Mouse (Mus musculus) testis, adult 2 months (tissue): ENCODE data around the gene Galnt10.
A peak's percentile ranks its signal among the peaks of the same experiment; 100 is the strongest.
"Not testable (repeated sequence)": the region's sequence is repeated elsewhere in the genome, so short reads cannot be mapped to it uniquely, and the experiment has no call there.

Source experiments
- CTCF ChIP-seq: fragments of 200-500 bp; IDR thresholded peaks from 2 replicates; pipeline ENCODE4 v1.5.1; 2012; ENCODE audit warnings: low read depth, mild to moderate bottlenecking, inconsistent platforms, low read length, moderate library complexity; ENCODE audit not compliant: control insufficient read depth, insufficient read depth, insufficient replicate concordance
- POLR2A ChIP-seq: fragments of 200-500 bp; IDR thresholded peaks from 2 replicates; pipeline ENCODE4 v1.6.1; 2012; ENCODE audit warnings: low read depth, mild to moderate bottlenecking, inconsistent platforms, low read length, moderate library complexity; ENCODE audit not compliant: control insufficient read depth

DNA sequence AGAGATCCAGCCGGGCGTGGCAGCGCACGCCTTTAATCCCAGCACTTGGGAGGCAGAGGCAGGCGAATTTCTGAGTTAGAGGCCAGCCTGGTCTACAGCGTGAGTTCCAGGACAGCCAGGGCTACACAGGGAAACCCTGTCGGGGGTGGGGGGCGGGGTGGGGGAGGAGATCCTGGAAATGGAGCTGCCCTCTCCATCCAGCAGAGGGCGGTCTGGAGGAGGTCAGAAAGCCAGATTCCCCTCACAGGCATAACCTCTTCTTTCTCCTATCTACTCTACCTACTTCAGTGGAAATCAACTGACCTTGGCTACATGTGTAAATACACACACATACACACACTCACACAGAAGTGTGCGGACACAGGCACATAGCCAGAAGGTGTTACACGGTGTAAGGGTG is 180.0 kb downstream of the Galnt10 start:
- not testable (repeated sequence) for TF ChIP-seq POLR2A
- peak; percentile 33; the same call in 1 of the 2 replicates for TF ChIP-seq CTCF
